Mouse (Mus musculus) embryonic facial prominence, embryonic 15.5 days (tissue): Measurements from ENCODE around the gene Ercc5. TPM values are rescaled to one million over a fixed set of nuclear protein-coding genes. Genes with fewer than 3 reads are reported as not detected.

Source experiments
- ATAC-seq: fragments of 200-750 bp; cut with Nextera tagmentation; 2 replicates; pipeline ENCODE4 v1.8.0; 2017; ENCODE audit warnings: low read depth, moderate TSS enrichment; ENCODE audit not compliant: insufficient number of reproducible peaks, low FRiP score, low TSS enrichment
- H3K27ac ChIP-seq: fragments of 300-500 bp; sonication (generic); replicated peaks from 2 replicates; pipeline ENCODE4 v1.5.1; 2015; ENCODE audit warnings: mild to moderate bottlenecking, inconsistent platforms
- H3K27me3 ChIP-seq: fragments of 300-500 bp; sonication (generic); 2 replicates; pipeline ENCODE4 v1.6.1; 2015; ENCODE audit warnings: inconsistent platforms
- H3K36me3 ChIP-seq: fragments of 300-500 bp; sonication (generic); 2 replicates; pipeline ENCODE4 v1.6.1; 2015; ENCODE audit warnings: mild to moderate bottlenecking, inconsistent platforms
- H3K4me1 ChIP-seq: fragments of 300-500 bp; sonication (generic); 2 replicates; pipeline ENCODE4 v1.6.1; 2015; ENCODE audit warnings: inconsistent platforms
- H3K4me2 ChIP-seq: fragments of 300-500 bp; sonication (generic); replicated peaks from 2 replicates; pipeline ENCODE4 v1.6.1; 2015; ENCODE audit warnings: mild to moderate bottlenecking, inconsistent platforms
- H3K4me3 ChIP-seq: fragments of 300-500 bp; sonication (generic); replicated peaks from 2 replicates; pipeline ENCODE4 v1.5.1; 2015; ENCODE audit warnings: mild to moderate bottlenecking, inconsistent platforms
- H3K9ac ChIP-seq: fragments of 300-500 bp; sonication (generic); 2 replicates; pipeline ENCODE4 v1.6.1; 2015; ENCODE audit warnings: inconsistent platforms
- H3K9me3 ChIP-seq: fragments of 300-500 bp; sonication (generic); replicated peaks from 2 replicates; pipeline ENCODE4 v1.6.1; 2016; ENCODE audit warnings: inconsistent platforms
- WGBS: fragments of 180-500 bp; shearing (Covaris S2); methylation state at CpG from one replicate; pipeline ENCODE4 v1.1.7; 2015; 5-methylcytosine and 5-hydroxymethylcytosine counted together
- polyA plus RNA-seq: library from polyadenylated mRNA; unstranded; fragments of >200 nt; fragmentation: Nextera tagmentation; extraction: Ambion mirVana; gene quantifications from 2 replicates; pipeline ENCODE4 v1.2.1, GENCODE M21; 2015

Ercc5 gene
- polyA plus RNA-seq, 1 experiment from 2014 or later, result 23.5 TPM

DNA sequence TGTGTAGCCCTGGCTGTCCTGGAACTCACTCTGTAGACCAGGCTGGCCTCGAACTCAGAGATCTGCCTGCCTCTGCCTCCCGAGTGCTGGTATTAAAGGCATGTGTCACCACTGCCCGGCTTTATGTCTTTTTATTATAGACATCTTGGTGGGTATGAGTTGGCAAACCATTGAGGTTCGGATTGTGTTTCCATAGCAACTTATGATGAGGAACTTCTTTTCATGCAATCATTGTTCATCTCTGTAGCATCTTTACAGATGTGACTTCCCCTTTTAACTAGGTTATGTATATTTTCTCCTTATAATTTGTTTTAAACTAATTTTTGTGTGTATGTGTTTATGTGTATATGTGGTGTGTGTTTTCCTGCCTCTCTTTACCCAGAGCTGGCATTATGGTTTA, 22.0 kb upstream of the Ercc5 start:
- no peak overlapping the region for H3K27ac ChIP-seq
- ATAC-seq, result no peak
- H3K36me3 ChIP-seq, result peaks cover 34% of the 10 kb centered on the region

GRCm38 (mm10) chr1:44129929-44130581, 17.5 kb upstream of the Ercc5 start:
- H3K27ac ChIP-seq, result no peak overlapping the region
- peaks cover 40% of the 10 kb centered on the region for H3K36me3 ChIP-seq

More for the DNA sequence above, 22.0 kb upstream of the Ercc5 start:
- no peak overlapping the region for H3K4me3 ChIP-seq
- no peak overlapping the region for H3K9ac ChIP-seq
- no peaks in the 10 kb centered on the region for H3K9me3 ChIP-seq
- H3K4me2 ChIP-seq, result no peak overlapping the region
- 0 out of 2 replicates have a peak, but pooled peaks cover 3% of the 10 kb centered on the region for H3K4me1 ChIP-seq
- H3K27me3 ChIP-seq, result no peaks in the 10 kb centered on the region
- 96% methylated on average over 4 of the region's 4 CpGs for WGBS

DNA sequence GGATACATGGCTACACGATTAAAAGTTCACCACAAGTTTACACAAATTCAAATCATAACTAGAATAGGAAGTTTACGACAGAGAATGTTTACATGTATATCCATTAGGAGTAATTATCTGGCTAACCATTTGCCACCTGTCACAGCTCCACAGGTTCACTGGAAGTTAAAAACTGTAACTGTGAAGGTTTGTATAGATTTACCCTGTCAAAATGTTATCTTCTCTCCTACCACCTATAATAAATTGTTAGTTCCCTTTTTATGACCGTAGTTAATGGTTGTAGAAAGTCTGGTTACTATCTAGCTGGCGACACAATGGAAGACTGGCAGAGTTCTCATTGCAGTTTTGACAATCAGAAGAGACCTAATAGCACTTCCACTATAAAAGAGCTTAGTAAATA, 7.3 kb upstream of the Ercc5 start:
- Histone ChIP-seq H3K4me2 (no peak overlapping the region), H3K4me3 (no peak overlapping the region)
- no peak for ATAC-seq

More at GRCm38 (mm10) chr1:44129929-44130581, 17.5 kb upstream of the Ercc5 start:
- 89% methylated on average over 4 of the region's 4 CpGs for WGBS
- no peak overlapping the region for H3K9ac ChIP-seq
- no peak overlapping the region for H3K4me2 ChIP-seq
- H3K9me3 ChIP-seq, result no peaks in the 10 kb centered on the region
- H3K27me3 ChIP-seq, result no peaks in the 10 kb centered on the region
- no peak overlapping the region for H3K4me3 ChIP-seq
- no peak for ATAC-seq
- no peaks in the 10 kb centered on the region for H3K4me1 ChIP-seq

DNA sequence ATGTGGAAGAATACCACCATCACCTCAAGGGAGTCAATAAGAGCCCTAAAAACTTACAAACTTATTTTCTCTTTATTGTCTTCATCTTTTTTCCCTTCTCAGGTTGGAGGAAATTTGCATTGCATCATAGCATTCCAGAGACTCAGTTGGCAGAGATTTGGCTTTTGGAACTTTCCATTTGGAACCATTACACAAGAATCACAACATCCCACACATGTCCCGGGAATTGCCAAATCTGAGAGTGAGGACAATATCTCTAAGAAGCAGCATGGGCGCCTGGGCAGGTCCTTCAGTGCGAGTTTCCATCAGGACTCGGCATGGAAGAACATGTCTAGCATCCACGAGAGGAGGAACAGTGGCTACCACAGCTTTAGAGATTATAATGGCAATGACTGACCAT, 4.8 kb upstream of the Ercc5 start:
- Histone ChIP-seq H3K27me3 (no peaks in the 10 kb centered on the region), H3K4me1 (0 out of 2 replicates have a peak, but pooled peaks cover 5% of the 10 kb centered on the region), H3K4me3 (no peak overlapping the region), H3K4me2 (no peak overlapping the region), H3K9ac (no peak overlapping the region), H3K27ac (no peak overlapping the region), H3K36me3 (peaks cover 46% of the 10 kb centered on the region), H3K9me3 (no peaks in the 10 kb centered on the region)
- ATAC-seq, result no peak
- WGBS, result 88% methylated on average over 5 of the region's 5 CpGs

More for the DNA sequence above, 7.3 kb upstream of the Ercc5 start:
- H3K36me3 ChIP-seq, result peaks cover 56% of the 10 kb centered on the region
- no peaks in the 10 kb centered on the region for H3K9me3 ChIP-seq
- no peak overlapping the region for H3K9ac ChIP-seq
- no peak overlapping the region for H3K27ac ChIP-seq
- no peaks in the 10 kb centered on the region for H3K4me1 ChIP-seq
- no peaks in the 10 kb centered on the region for H3K27me3 ChIP-seq
- 86% methylated on average over 4 of the region's 4 CpGs for WGBS

DNA sequence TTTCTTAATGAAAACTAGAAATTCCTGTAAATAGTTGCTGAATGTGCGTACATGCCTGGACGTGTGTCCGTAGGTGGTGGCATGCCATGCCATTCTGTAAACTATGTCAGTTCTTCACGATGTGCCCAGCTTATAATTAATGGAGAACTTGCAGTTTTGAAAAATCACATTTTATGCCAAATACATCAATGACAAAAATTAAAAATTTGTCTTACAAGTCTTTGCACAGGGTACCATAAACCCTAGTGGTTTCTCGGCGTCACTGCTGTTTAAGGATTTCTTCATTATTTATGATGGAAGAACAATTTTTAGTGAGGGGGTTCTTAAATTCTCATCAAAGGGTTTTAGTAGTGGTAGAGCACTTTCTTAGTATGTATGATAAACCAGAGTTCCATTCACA, 1.2 kb downstream of the Ercc5 start:
- Histone ChIP-seq H3K27ac (0 out of 2 replicates have a peak overlapping the region, but pooled peaks have one; percentile 97), H3K4me2 (peak overlapping the region; percentile 62), H3K27me3 (no peaks in the 10 kb centered on the region), H3K9ac (no peak overlapping the region), H3K4me1 (peaks cover 10% of the 10 kb centered on the region; the same call in 1 of the 2 replicates), H3K4me3 (peak overlapping the region; percentile 89), H3K9me3 (no peaks in the 10 kb centered on the region), H3K36me3 (0 out of 2 replicates have a peak, but pooled peaks cover 4% of the 10 kb centered on the region)
- WGBS, result 25% methylated on average over 6 of the region's 6 CpGs
- no peak for ATAC-seq

DNA sequence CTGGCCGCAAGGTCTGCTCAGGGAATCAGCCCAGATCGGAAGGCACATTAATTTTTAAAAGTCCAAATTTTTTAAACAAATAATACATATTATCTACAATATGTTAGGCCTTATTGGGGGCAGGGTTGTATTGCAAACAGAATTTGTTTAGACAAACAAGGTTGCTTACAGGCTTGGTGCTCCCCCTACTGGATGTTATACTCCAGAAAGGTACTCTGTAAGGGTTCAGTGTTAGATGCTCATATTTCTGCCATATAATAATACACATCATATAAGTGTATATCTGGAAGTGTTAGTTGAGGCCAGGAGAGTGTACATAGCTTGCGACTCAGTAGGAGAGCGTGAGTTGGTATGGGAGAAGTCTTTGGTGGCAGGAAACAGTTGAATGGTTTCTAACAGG, 7.7 kb downstream of the Ercc5 start:
- H3K4me1 ChIP-seq, result no peaks in the 10 kb centered on the region
- WGBS, result 90% methylated on average over 4 of the region's 4 CpGs
- ATAC-seq, result no peak

DNA sequence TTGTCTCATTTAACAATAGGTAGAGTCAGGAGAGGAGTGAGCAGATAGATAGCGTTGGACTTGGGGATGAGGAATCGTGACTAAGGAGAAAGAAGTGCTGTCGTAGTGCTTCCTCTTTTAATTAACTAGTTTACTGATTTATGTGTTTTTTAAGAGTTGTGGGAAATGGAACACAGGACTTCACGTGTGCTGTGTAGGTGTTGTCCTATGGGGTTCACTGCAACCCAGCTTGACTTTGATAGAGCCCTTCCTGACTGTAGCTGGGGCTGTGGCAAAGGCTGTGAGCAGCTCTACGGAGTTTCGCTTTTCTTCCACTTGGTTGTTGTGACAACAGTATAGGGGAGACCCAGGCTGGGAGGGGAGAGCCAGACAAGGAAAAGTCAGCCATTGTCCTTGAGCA, 10.8 kb downstream of the Ercc5 start:
- Histone ChIP-seq H3K9me3 (no peaks in the 10 kb centered on the region), H3K9ac (no peak overlapping the region), H3K27me3 (no peaks in the 10 kb centered on the region), H3K4me1 (no peaks in the 10 kb centered on the region), H3K36me3 (peaks cover 50% of the 10 kb centered on the region), H3K4me2 (no peak overlapping the region), H3K27ac (no peak overlapping the region), H3K4me3 (no peak overlapping the region)
- ATAC-seq, result no peak
- WGBS, result 89% methylated on average over 6 of the region's 6 CpGs

More for the DNA sequence above, 7.7 kb downstream of the Ercc5 start:
- Histone ChIP-seq H3K9ac (no peak overlapping the region), H3K27ac (no peak overlapping the region), H3K27me3 (no peaks in the 10 kb centered on the region), H3K36me3 (peaks cover 27% of the 10 kb centered on the region), H3K4me3 (no peak overlapping the region), H3K4me2 (no peak overlapping the region), H3K9me3 (no peaks in the 10 kb centered on the region)

GRCm38 (mm10) chr1:44161818-44162217, 14.3 kb downstream of the Ercc5 start:
- Histone ChIP-seq H3K4me1 (no peaks in the 10 kb centered on the region), H3K36me3 (peaks cover 77% of the 10 kb centered on the region), H3K27ac (no peak overlapping the region), H3K9ac (no peak overlapping the region), H3K9me3 (no peaks in the 10 kb centered on the region), H3K4me2 (no peak overlapping the region), H3K4me3 (no peak overlapping the region), H3K27me3 (no peaks in the 10 kb centered on the region)
- 95% methylated on average over 6 of the region's 6 CpGs for WGBS
- ATAC-seq, result no peak

DNA sequence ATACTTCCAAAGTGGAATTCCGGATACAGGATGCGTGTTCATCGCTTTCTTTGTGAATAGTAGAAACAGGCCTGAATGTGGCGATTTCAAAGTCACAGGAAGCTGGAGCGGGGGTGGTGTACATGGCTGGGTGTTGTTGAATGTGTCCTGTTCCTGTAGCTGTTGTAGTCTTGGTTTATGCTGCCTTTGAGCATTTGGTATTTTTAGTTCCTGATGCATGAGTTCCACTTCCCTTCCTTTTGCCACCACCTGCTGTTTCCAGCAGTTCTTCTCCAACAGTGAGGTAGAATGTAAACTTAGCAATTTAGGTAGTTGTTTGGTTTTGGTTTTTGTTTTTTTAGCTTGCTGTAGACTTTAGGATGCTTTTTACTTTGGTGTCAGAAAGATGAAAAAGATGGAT, 14.8 kb downstream of the Ercc5 start:
- Histone ChIP-seq H3K27me3 (no peaks in the 10 kb centered on the region), H3K9me3 (no peaks in the 10 kb centered on the region), H3K4me2 (no peak overlapping the region), H3K9ac (no peak overlapping the region), H3K4me3 (no peak overlapping the region), H3K27ac (no peak overlapping the region), H3K36me3 (peaks cover 82% of the 10 kb centered on the region), H3K4me1 (no peaks in the 10 kb centered on the region)
- 88% methylated on average over 5 of the region's 5 CpGs for WGBS
- no peak for ATAC-seq

DNA sequence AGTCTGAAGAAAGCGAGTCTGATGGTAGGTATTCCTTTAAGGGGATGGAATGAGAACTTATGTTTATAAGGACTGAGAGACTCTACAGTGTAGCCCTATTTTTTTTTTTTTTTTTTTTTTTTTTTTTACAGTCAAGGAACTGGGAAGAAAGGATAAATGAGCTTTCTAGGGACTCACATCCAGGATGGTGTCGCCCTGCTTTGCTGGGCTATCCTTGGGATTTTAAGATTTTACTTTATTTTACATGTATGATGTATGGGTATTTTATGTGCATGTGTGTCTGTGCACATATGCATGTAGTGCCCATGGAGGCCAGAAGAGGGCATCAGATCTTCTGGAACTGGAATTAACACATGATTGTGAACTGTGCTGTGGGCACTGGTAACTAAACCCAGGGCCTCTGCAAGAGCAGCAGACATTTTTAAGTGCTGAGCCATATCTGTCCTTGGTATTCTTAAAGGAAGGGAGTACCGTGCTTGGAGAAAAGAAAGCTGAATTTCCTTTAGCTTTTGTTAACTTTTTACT, 20.4 kb downstream of the Ercc5 start:
- Histone ChIP-seq H3K9me3 (0 out of 2 replicates have a peak, but pooled peaks cover 10% of the 10 kb centered on the region), H3K27me3 (no peaks in the 10 kb centered on the region), H3K36me3 (peaks cover 75% of the 10 kb centered on the region), H3K4me2 (no peak overlapping the region), H3K9ac (no peak overlapping the region), H3K4me3 (no peak overlapping the region), H3K27ac (no peak overlapping the region), H3K4me1 (no peaks in the 10 kb centered on the region)
- no peak for ATAC-seq
- 97% methylated on average over 3 of the region's 3 CpGs for WGBS

DNA sequence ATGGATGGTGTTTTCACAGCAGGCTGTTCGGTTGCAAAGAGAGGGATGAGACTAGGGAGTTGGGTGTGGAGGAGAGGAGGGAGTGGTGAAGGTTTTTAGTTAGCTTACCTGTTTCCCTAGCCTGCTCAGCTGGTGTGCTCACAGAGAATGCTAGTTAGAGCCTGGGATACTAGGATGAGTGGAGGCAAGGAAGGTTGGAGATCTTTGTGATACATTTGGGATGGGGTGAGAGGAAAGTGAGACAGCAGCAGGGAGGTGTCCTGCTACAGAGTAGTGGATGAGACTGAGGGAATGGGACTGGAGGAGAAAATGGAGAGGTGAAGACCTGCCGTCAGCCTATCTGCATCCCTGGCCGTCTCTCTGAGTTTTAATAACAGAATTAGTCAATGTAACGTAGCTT, 25.1 kb downstream of the Ercc5 start:
- Histone ChIP-seq H3K27me3 (no peaks in the 10 kb centered on the region), H3K36me3 (peaks cover 76% of the 10 kb centered on the region), H3K4me2 (no peak overlapping the region), H3K9ac (no peak overlapping the region), H3K4me3 (no peak overlapping the region), H3K4me1 (no peaks in the 10 kb centered on the region), H3K27ac (no peak overlapping the region), H3K9me3 (0 out of 2 replicates have a peak, but pooled peaks cover 10% of the 10 kb centered on the region)
- ATAC-seq, result no peak
- WGBS, result 94% methylated on average over 4 of the region's 4 CpGs

GRCm38 (mm10) chr1:44173903-44174302, 26.4 kb downstream of the Ercc5 start:
- Histone ChIP-seq H3K4me3 (no peak overlapping the region), H3K36me3 (peaks cover 74% of the 10 kb centered on the region), H3K9me3 (0 out of 2 replicates have a peak, but pooled peaks cover 10% of the 10 kb centered on the region), H3K4me1 (no peaks in the 10 kb centered on the region), H3K27me3 (no peaks in the 10 kb centered on the region), H3K27ac (no peak overlapping the region), H3K4me2 (no peak overlapping the region), H3K9ac (no peak overlapping the region)
- 79% methylated on average over 8 of the region's 8 CpGs for WGBS
- ATAC-seq, result no peak
